Mouse (Mus musculus): ENCODE measurements around the gene Grsf1.

The Grsf1 gene

GRCm38 (mm10) chr5:88687996-88688406 is 12.0 kb upstream of the Grsf1 start:
- DNase-seq = no peak

GRCm38 (mm10) chr5:88685745-88686299 is 9.9 kb upstream of the Grsf1 start:
- DNase-seq = no peak

- DNase-seq = no peak
These were observed 9.3 kb upstream of the Grsf1 start for GRCm38 (mm10) chr5:88685306-88685705.

- no peak for DNase-seq
These were observed 8.3 kb upstream of the Grsf1 start for GRCm38 (mm10) chr5:88684226-88684625.

- DNase-seq = no peak
These were observed 7.7 kb upstream of the Grsf1 start for GRCm38 (mm10) chr5:88683706-88684105.

GRCm38 (mm10) chr5:88680567-88680966 is 4.6 kb upstream of the Grsf1 start:
- no peak for DNase-seq

GRCm38 (mm10) chr5:88679341-88679740 is 3.4 kb upstream of the Grsf1 start:
- no peak for DNase-seq

- DNase-seq = no peak
These were observed 3.0 kb upstream of the Grsf1 start for GRCm38 (mm10) chr5:88678929-88679328.

- peak in 1 of 2 experiments; percentile 40 for DNase-seq
These were observed 1.1 kb downstream of the Grsf1 start for GRCm38 (mm10) chr5:88674703-88675442.

- DNase-seq = no peak
These were observed 12.1 kb downstream of the Grsf1 start for GRCm38 (mm10) chr5:88663875-88664274.

- DNase-seq = no peak
These were observed 12.8 kb downstream of the Grsf1 start for GRCm38 (mm10) chr5:88663151-88663550.

GRCm38 (mm10) chr5:88657868-88658267 is 18.1 kb downstream of the Grsf1 start:
- DNase-seq = no peak

- DNase-seq = no peak
These were observed 23.4 kb downstream of the Grsf1 start for GRCm38 (mm10) chr5:88652589-88652988.

GRCm38 (mm10) chr5:88649250-88650173 is 26.5 kb downstream of the Grsf1 start:
- no peak for DNase-seq

GRCm38 (mm10) chr5:88645405-88645804 is 30.6 kb downstream of the Grsf1 start:
- no peak for DNase-seq

GRCm38 (mm10) chr5:88644901-88645300 is 31.1 kb downstream of the Grsf1 start:
- DNase-seq = no peak

- DNase-seq = no peak
These were observed 32.5 kb downstream of the Grsf1 start for GRCm38 (mm10) chr5:88643491-88643890.

- no peak for DNase-seq
These were observed 33.2 kb downstream of the Grsf1 start for GRCm38 (mm10) chr5:88642786-88643185.

GRCm38 (mm10) chr5:88634076-88634475 is 41.9 kb downstream of the Grsf1 start:
- DNase-seq = no peak

- DNase-seq = no peak
These were observed 43.5 kb downstream of the Grsf1 start for GRCm38 (mm10) chr5:88632463-88632862.

- DNase-seq = no peak
These were observed 44.4 kb downstream of the Grsf1 start for GRCm38 (mm10) chr5:88631545-88631944.

- DNase-seq = no peak
These were observed 45.1 kb downstream of the Grsf1 start for GRCm38 (mm10) chr5:88630883-88631282.

GRCm38 (mm10) chr5:88629987-88630386 is 46.0 kb downstream of the Grsf1 start:
- no peak for DNase-seq

- no peak for DNase-seq
These were observed 46.8 kb downstream of the Grsf1 start for GRCm38 (mm10) chr5:88629125-88629524.
